Mouse (Mus musculus) brown adipose tissue, adult 24 weeks (tissue): ENCODE data around the gene Defb42. TPM values are rescaled to one million over a fixed set of nuclear protein-coding genes. Genes with fewer than 3 reads are reported as not detected.

Experiments used
- polyA plus RNA-seq: library from polyadenylated mRNA; stranded (reverse); fragments of >200 nt; gene quantifications from 2 replicates; pipeline ENCODE4 v1.2.4, GENCODE M21; 2012; ENCODE audit not compliant: missing spikeins, insufficient read depth, insufficient read length

Defb42 gene
- polyA plus RNA-seq, 1 experiment = 6.4 TPM

Other genes starting within 250 kb of the Defb42 start
- 8.7 and 9.6 TPM in 2 replicates for gene Wdfy2, start 209.3 kb upstream of the Defb42 start, polyA plus RNA-seq
- gene Defb48, start 62.5 kb upstream of the Defb42 start, polyA plus RNA-seq = not detected in 2 replicates
- not detected in 2 replicates for gene Defb47, start 48.9 kb upstream of the Defb42 start, polyA plus RNA-seq
- gene Defb43, start 35.2 kb upstream of the Defb42 start, polyA plus RNA-seq = not detected in 2 replicates
- not detected in 2 replicates for gene Defb30, start 3.0 kb downstream of the Defb42 start, polyA plus RNA-seq